Mouse (Mus musculus) left cerebral cortex, adult 18-20 months (tissue): ENCODE data around the gene Ccdc141. TPM values are rescaled to one million over a fixed set of nuclear protein-coding genes. Genes with fewer than 3 reads are reported as not detected.

Experiments used
- DNase-seq, 2 experiments: peaks; one replicate each; pipeline ENCODE4 v3.0.0; 2021 to 2022; ENCODE audit warnings: low spot score in 2 of 2, mixed read lengths in 1 of 2
- microRNA-seq, 2 experiments: library from miRNA; unstranded; fragments of <30 nt; microRNA quantifications; one replicate each; pipeline ENCODE4 v1.2.0; 2021
- total RNA-seq, 2 experiments: library from RNA; stranded (reverse); gene quantifications; 2 replicates each; pipeline ENCODE4 v1.2.3; 2021

Gene Ccdc141
- total RNA-seq, 2 experiments from 2014 or later: 18.4 to 21.2 TPM

DNA sequence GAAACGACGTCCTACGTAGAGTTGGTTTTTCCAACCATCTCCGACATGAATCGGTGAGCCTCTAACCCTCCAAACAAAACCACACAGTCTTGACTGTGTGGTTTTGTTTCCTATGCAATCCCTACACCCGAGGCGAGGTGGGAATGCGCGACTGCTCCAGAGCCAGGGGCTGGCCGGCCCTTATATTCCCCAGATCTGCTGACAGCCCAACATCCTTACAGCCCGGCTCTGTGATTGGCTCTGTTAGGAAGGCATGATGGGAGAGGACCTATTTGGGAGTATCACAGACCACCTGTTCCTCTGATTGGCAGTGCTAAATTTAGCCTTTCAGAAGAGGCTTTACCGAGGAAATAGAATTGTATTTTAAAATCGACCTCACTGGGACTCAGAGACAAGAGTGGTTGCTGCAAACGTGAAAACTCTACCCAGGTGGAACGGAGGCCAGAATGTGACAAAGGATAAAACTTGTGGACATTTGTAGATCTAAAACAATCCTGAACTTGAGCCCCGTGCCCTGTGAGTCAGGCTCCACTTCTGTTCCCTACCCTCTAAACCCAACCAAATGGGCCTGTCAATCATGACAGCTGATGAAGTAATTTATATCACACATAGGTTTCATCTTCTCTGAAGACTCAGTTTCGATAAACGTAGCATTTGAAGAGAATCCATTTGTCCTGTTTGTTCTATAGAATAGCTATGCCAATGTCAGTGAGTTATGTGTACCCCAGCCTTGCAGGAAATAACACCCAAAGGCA lies 187.9 kb downstream of the Ccdc141 start, which contains the start of gene Ttn:
Gene Ttn (minus strand): TSS at position 157 of the 755 bp plus-strand sequence.
- no peak for DNase-seq

DNA sequence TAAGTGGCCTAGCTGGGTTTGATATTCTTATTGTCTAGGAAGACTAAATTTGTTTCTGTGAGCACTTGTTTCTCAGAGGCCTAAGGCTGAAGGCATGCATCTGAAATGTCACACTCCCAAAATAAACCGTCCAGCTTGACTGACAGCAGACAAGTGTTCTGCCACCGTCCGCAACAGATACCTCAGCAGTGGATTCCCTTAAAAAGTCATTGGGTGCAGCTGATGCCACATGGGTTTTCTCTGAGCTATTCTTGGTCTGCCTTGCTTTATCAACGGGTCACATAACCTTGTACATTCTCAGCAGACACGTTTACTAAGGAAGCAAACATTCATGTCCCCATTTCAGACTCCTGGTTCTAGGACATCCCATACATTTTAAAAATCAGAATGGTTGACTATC lies 188.7 kb downstream of the Ccdc141 start:
- DNase-seq: no peak

DNA sequence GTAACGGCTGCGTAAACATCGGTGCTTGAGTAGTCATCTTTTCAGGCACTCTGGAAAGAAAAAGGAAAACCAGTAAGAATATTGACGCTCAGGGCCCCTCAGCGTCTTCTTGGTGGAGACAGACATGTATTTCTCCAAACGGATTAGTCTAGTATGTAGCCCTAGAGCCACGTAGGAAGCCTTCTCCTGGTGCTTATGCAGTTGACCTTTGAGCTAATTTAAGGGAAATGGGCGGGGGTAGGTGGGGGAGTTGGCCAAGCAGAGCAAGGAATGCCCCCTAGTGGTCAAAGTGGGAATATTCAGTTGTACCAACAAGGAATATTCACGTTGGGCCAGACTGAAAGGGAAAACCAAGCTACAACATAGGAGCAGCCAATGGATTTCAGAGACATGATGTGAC lies 190.3 kb downstream of the Ccdc141 start:
- DNase-seq: no peak

DNA sequence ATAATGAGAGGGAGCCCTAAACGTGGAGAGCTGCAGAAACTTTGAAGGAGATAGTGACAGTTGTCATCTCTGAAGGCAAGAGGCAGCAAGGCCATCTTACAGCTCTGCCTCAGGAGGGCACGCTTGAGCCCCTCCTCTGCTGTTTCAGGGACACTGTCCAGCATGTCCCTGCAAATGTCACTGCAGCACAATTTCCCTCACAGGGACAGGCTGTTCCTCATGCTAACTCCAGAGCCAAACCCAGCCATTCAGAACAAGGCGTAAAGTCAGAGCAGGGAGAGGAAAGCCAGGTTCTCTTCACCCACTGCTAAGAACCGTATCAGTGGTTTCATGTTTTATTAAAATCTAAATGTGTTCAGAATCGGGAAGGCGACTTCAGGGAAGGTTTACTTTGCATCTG lies 192.8 kb downstream of the Ccdc141 start:
- DNase-seq: no peak

DNA sequence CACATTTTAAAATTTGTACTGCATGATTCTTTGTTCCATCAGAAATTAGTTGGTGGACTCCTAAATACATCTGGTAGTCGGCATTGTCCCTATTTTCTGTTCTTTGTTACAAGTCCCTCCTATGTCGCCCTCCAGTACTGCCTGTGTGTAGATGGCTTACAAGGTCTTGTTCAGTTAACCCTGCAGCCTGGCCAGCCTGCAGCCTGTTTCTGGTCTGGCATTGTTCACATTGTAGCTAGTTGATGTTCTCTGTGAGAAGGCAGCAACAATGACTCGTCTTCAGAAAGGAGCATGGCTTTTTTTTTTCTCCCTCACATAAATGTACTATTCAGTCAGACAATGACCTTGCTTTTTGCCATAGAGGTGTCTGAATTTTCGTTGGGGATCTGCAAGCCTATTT lies 198.4 kb downstream of the Ccdc141 start:
- DNase-seq: no peak

DNA sequence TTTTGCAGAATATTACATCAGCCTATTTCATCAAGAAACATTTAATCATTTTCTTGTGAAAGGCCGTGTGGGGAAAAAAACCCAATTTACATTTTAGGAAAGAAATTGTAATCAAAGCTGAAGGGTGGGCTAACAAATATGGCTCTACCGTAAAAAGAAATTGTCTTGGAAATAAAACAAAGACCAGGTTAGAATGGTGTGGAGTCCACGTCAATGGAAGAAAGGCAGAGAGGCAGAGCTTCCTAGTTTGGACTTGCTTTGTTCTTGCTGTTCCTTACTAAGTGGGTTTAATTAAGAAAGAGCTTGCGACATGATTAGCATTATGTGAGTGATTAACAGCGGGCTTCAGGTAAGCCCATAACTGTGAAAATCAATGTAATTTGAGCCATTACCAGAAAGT lies 199.4 kb downstream of the Ccdc141 start:
- DNase-seq: no peak

DNA sequence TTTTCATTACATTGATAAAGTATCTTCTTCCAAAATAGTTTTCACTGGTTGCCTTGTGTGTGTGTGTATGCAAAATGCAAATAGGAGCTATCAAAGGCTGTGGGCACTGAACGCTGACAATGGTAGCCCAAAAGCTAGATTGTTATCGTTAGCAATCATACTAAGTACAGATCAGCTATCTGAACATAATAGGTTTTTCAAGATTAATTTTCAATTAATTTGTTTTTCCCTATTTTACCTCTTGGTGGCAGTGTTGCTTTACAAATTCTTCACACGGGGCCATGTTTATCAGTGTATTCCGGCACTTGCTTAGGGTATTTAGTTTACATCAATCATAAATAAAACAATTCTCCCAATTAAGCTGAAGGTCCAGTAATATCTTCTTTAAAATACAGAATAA lies 199.8 kb downstream of the Ccdc141 start:
- no peak for DNase-seq

DNA sequence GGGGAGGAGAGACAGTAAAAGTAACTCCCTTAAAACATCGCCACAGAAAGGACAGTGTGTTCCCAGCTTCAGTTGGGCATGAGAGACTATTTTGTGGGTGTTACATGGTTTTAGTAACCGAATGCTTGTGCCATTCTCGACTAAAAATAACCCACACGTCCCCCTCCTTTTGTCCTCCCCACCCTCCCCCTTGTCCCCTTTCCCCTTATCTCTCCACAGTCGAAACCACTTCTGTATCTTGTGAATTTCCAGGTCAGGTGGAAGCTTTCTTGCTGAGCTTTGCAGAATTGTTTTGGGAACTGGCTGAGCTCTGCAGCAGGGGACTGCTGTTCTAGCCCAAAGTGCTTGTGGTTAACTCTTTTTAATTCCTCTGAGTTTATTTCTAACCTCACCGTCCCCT lies 200.2 kb downstream of the Ccdc141 start:
- DNase-seq: no peak

DNA sequence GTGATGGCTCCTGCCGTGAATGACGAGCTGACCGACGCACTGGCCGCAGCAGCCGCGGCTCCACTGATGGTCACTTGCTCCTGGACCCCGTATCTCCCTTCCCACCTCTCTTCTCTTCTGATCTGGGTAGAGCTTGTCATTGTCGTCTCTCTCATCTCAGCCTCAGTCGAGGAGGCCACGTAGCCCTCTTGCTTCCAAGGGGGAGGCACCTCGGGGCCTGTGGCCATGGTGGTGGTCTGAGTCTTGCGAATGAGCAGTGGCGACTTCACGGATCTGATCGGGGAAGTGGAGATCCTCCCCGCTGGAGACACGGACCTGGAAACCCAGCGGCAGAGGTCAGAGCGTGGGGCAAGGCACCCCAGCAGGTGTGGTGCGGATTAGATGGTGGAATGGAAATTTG lies 200.8 kb downstream of the Ccdc141 start:
- no peak for DNase-seq

DNA sequence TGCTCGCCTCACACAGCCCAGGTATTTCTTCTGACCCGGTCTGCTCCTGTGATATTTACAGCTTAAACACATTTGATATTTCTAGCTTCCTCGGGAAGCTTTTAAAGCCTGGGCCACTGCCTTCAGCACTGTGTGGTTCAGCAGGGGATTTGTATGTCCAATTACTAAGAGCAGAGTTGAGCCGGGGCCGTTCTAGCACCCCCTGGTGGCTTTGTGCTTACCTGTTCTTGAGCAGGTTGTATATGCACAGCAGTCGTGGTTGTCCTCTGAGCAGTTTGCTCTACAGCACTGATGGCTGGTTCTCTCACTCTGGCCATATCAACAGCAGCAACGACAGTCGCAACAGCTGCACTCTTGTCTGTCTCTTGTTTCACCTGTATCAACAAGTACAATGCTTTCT lies 201.5 kb downstream of the Ccdc141 start:
- peak; percentile 73 to 76 for DNase-seq

DNA sequence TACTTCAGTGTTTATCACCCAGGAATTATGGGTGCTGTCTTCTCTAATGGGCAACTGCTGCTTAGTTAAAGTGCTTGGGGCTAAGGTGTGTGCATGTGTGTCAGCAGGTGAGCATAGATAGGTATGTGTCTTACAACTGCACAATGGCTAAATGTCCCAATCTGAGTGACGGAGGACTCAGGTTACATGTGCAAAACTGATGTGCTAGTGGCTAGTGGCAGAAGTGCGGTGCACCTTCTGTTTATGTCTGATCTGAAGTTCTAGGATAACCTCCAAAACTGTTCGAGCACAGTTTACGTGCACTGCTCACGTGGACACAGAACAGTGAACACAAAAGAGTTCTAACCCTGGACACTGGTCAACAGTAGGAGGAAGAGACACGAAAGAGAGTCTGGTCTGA lies 203.9 kb downstream of the Ccdc141 start:
- DNase-seq: no peak

DNA sequence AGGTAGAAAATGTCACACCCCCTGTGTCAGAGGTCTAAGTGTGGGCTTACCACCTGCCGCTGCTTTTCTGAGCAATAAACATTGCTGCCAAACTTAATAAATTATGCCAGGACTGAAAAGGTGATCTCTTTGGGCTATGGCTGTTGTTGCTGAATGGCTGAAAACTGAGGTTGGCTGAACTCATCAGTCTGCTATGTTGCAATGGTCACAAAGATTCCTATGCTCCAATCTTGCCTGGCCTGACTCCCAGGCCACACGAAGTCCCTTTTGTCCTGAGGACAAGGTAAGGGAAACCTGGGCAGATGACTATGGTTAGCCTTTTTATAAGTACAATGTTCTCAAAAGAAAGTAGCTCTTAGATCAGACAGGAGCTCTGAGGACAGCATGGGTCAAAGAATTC lies 204.4 kb downstream of the Ccdc141 start:
- no peak for DNase-seq

DNA sequence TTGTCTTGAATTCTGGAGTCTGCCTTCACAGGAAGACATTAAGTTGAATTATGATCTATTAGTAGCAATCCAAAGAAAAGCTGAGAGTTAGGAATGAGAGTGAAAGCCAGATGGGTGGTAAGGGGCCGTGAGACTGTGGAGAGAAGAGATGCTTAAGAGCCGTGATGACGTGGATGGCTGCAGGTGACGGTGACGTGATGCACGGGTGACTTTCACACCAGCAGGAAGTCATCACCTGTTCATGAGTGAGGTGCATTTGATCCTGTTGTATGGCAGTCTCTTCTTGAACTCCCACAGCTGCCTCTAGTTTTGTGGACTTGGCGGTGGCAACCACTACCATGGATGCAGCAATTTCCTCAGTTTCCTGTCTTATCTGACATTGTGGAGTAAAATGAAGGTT lies 204.9 kb downstream of the Ccdc141 start:
- no peak for DNase-seq

DNA sequence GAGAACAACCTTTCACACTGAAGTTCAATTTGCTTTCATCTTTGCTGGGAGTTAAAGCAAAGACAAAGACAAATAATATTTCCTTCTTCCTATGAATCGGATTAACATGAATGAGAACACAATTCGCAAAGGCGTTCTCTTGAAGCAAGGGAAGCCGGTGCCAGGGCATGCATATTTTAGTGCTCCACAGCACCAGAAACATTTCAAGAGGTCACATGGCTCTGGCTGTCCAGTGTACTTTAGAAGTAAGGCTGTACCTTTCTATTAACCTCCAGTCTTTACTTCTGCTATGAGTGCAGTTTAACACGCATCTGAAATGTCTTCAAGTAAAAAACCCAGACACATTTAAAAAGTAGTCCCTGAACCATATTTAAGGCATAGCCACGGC lies 208.4 kb downstream of the Ccdc141 start:
- no peak for DNase-seq

DNA sequence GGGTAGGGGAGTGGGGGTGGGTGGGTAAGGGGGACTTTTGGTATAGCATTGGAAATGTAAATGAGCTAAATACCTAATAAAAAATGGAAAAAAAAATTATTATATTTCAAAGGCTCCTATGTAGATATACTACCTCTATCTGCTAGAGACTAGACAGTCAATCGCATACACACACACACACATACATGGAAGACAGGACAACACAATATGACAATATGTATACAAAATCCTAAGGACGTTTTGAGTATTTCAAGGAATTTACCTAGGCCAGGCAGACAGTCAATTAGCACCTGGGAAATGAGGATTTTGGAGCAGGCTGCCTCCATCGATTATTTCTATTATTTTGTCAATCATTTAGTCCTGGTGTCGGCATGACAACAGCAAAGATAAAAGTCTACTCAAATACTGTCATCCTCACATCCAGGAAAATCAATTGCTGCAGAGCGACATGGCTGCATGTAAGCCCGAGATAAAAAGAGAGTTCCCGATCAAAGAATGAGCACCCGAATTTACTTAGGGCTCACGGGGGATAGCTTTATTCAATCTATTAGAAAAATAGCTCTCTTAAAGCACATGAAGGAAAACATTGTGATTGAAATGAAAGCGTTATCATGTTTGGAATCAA lies 208.9 kb downstream of the Ccdc141 start:
- no peak for DNase-seq

Small RNAs within 50 kb of the gene (microRNA-seq; reads per million reads assigned to microRNA genes)
- 0 reads per million in 2 experiments for gene Gm44360

Other genes with a start within 250 kb of the Ccdc141 start
- gene Ttn, start 188.1 kb downstream of the Ccdc141 start, total RNA-seq: under 1 TPM; 0.40 to 0.53 TPM
- 10 to 100 TPM; 48.2 to 54.6 TPM for gene Sestd1, start 110.0 kb upstream of the Ccdc141 start, total RNA-seq